Mouse (Mus musculus) T-helper 2 cell (primary cell): ENCODE data around the gene Col16a1.

Source experiments
- in situ Hi-C: fragments of 300-600 bp; cut with MboI, MseI; formaldehyde crosslinking; loops from one replicate; pipeline ENCODE4 v1.15.1; 2025; ENCODE audit warnings: high pct_unique_total_duplicates

Gene Col16a1

GRCm38 (mm10) chr4:130044211-130044610, 3.4 kb upstream of the Col16a1 start:
- in situ Hi-C loops, result no loop called here

DNA sequence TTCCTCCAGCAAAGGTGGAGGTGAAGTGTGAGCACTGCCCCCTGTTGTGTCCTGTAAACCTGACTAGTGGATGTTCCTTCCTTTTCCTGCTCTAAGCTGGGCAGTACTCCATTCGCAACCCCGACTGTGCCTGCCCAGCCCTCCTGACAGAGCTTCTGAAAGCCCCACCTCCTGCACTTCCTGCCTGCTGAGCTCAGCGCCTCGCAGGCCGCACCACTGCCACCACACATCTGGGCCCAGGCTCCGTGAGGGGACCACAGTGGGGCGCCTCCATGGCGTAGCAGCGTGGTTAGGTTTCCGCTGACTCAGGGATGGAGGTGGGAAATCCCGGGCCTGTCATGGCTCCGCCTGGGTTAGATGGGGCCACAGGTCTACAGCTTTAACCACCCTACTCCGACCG, 2.0 kb upstream of the Col16a1 start:
- in situ Hi-C loops, result no loop called here

DNA sequence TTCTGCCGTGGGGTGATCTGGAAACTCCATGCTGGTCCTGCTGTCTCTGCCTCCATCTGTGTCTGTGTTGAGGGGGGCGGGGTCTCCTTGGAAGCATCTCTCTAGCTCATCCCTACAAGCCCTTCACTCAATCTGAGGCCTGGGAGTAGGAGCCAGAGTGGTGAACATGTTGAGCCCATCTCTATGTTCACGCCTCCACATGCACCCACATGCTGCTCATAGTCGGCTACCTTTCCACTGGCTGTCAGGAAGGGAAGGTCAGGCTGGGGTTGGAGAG, 501 bp downstream of the Col16a1 start:
- in situ Hi-C loops, result no loop called here

DNA sequence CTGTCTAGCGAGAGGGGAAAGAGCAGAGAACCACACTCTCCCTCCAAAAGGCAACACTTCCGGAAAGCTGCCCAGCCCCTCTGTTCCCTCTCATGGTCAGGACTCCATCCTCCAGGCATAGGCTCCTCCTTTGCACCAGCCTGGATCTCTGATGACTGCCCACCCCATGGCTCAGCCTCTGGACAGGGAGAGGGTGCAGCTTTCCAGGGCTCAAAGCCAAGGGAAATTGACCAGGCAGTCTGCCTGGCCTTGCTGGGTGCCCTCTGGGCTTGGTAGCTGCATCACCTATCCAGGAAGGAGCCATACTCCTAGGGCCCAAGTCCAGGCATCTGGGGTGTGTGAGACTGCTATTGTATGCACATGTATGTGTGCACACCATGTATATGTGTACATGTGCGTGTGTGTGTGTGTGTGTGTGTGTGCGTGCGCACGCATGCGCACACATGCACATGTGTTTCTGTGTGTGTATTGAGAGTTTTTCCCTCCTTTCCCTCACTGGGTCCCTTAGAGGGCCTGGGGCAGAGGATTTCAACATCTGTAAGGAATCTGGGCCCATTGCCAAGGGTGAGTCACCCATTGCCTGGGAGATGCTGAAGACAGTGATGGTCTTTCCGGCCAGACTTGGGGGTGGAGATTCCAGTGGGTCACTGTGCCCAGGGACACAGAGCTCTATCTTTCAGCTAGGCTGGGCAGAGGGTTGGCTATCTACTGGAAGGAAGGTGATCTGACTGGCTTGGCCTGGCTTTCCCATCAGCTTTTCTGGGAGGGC, 2.6 kb downstream of the Col16a1 start:
- in situ Hi-C loops, result no loop called here

GRCm38 (mm10) chr4:130052283-130052682, 4.6 kb downstream of the Col16a1 start:
- in situ Hi-C loops, result no loop called here

GRCm38 (mm10) chr4:130053111-130053510, 5.5 kb downstream of the Col16a1 start:
- in situ Hi-C loops, result no loop called here

- in situ Hi-C loops, result no loop called here
Observed at GRCm38 (mm10) chr4:130054727-130055126, 7.1 kb downstream of the Col16a1 start.

- in situ Hi-C loops, result no loop called here
Observed at GRCm38 (mm10) chr4:130055160-130056010, 7.7 kb downstream of the Col16a1 start.

- in situ Hi-C loops, result no loop called here
Observed at GRCm38 (mm10) chr4:130056011-130056322, 8.3 kb downstream of the Col16a1 start.

DNA sequence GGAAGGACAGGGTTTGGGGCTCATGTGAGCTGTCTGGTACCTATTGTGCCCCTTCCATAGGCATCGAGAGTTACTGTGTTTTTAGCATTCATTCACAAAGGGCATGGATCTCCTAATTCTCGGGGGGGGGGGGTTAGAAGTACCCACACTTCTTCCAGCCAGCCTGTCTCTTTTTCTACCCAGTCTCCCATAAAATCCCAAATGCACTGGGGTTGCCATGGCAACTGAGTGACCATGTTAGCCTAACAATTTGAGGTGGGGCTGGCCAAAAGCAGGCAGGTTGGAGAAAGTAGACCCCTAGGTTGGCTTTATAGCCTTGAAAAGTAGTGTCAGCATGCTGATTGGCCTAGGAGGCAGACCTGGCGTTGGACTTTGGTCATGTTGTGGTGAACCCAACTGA, 8.8 kb downstream of the Col16a1 start:
- in situ Hi-C loops, result no loop called here

DNA sequence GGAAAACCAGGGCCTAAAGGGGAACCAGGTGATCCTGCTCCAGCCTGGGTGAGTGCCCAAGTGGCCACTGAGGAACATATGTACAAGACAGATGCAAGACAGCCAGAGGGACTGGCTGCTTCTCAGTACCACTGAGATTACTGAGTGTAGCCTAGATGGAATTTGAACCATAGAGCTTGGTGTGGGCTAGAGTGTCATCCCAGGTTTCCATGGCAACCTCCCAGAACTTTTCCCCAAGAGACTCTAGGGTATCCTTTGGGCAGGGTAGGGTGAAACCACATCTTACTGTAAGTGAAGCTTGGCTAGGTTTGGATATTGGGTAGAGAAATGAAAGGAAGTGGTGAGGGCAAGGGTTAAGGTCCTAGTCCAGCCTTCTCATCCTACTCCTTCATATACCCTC, 13.3 kb downstream of the Col16a1 start:
- in situ Hi-C loops, result no loop called here

- in situ Hi-C loops, result no loop called here
Observed at GRCm38 (mm10) chr4:130063191-130063590, 15.6 kb downstream of the Col16a1 start.

- in situ Hi-C loops, result no loop called here
Observed at GRCm38 (mm10) chr4:130066816-130067215, 19.2 kb downstream of the Col16a1 start.

DNA sequence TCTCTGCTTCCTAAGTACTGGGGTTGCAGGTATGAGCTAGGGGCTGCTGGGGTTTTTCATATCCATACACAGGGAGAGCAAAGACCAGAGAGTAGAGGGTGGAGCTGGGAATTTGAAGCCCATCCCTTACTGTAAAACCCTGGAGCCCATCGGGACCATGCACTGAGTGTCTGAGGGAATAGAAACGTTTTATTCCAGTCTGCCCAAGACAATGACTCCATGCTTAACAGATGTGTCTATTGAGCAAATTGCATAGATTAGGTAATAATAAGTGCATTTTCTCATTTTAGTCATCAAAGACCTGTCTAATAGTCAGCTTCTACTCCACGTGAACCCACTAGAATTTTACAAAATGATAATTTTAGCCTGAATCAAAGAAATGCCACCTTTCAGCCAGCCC, 22.9 kb downstream of the Col16a1 start:
- in situ Hi-C loops, result no loop called here

- in situ Hi-C loops, result no loop called here
Observed at GRCm38 (mm10) chr4:130071758-130072157, 24.1 kb downstream of the Col16a1 start.

DNA sequence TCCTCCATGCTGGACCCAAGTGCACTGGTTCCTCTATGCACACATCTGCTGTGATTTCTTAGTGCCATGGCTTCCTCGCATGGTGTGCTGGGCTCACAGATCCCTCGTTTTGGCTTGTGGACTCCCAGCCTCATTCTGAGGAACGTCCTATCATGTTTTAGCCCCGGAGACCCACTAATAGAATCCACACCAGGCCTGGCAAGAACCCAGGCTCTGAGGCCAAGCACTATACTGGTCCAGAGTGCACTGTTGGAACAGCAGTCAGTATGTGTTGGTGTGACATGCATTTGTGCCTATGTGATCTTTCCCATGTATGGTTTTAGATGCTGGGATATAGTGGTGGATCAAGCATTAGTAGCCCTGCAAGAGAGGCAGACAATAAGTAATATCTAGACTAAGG, 25.7 kb downstream of the Col16a1 start:
- in situ Hi-C loops, result no loop called here

DNA sequence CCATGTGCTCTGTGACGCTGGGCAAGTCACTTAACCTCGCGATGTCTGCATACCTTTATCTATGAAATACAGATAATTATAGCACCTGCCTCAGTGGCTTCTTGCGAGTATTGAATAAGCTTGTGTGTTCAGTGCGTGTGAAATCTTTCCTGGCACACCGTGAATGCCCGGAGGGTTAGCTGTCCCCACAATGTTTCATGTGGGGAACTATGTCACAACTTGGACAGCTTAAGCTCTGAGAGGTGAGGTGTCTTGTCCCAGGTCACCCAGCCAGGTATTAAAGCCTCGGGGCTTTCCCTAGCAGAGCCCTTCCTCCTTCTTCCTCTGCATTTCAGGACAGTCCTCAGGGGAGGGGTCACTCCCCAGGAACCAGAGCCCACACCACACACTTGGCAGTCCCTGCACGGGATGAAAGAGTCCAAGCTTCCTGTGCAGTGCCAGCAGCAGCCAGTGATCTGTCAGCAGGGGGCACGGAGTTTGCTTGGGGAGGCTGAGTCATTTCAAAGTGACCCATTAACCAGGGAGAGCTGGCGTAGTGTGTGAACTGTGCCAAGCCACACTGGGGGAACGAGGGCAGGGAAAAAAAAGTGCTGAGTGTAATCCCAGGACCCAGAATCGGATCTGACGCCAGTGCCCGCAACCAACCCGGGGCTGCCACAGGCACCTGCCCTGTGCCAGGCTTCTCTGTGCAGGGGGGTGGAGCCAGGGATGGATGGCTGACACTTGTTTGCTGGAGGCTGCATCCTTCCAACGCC, 27.3 kb downstream of the Col16a1 start:
- in situ Hi-C loops, result no loop called here

- in situ Hi-C loops, result no loop called here
Observed at GRCm38 (mm10) chr4:130076856-130077255, 29.2 kb downstream of the Col16a1 start.

GRCm38 (mm10) chr4:130078816-130079485, 31.3 kb downstream of the Col16a1 start:
- in situ Hi-C loops, result no loop called here

GRCm38 (mm10) chr4:130079521-130079920, 31.9 kb downstream of the Col16a1 start:
- in situ Hi-C loops, result no loop called here

DNA sequence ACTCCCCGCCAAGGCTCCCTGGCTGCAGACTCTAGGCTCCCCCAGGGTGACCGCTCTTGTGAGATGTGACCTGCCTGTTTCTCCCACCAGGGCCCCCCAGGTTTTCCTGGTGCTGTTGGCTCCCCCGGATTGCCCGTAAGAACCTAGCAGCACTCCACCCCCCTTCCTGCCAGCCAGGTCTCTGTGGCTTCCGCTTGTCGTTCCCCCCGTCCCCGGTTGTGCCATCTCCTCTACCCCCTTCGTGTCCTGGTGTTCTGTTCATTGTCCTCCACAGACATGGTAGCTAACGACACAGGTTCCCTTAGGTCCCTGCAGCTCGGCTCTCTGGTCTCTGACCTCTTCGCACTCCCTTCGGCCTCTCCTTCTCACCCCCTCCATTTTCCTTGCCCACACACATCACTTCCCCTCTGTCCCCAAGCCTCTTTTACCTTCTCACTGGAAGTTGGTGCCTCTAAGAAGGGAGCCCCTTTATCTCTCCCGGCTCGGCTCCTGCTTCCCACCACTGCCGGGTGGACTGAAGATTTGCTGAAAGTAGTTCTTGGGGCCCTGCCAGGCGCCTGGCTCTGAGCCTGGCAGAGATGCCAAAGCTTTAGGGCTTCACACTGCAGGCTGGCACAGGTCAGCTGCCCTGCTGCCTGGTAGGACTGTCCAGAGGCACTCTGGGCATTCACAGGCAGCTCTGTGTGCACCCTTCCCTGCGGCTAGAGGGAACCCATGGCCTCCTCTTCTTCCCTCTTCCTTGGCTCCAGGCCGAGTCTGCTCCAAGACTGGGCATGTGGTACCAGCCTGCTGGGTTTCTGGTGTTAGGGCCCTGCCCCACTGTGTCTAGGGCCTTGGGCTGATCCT, 33.9 kb downstream of the Col16a1 start:
- in situ Hi-C loops, result no loop called here
